Mouse (Mus musculus) testis, postnatal 14 days (tissue): ENCODE data around the gene Gpr157.
A peak's percentile ranks its signal among the peaks of the same experiment; 100 is the strongest.

Experiments used
- DNase-seq: peaks from one replicate; pipeline ENCODE4 v3.0.0; 2021; ENCODE audit warnings: low spot score

The Gpr157 gene

DNA sequence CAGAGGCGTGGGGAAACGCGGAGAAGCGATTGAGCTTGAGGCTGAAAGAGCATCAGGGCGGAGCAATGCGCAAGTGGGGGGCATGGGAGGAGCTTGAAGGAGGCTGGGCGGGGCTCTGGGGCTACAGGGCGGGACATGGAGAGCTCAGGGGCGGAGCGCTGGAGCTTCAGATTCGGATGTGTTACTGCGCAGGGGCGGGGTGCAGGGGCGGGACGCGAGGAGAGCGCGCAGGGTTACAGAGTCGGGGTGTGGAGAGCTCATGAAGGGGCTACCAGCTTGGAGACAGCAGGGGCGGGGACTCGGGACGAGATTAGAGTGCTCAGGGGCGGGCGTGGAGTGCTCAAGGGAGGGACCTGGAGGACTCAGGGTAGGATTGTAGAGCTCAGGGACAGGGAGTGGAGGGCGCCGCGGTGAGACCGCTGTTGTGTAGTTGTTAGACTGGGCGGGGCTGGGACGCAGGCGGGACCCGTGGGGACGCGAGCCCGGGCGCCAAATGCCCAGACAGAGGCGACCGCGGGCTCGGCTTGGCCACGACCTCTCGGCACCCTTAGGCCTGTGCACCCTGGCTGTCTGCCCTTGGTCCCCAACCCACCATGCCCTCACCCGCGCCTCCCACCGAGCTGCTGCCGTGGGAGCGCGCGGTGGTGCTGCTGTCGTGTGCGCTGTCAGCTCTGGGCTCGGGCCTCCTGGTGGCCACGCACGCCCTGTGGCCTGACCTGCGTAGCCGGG, at the start of gene Gpr157:
Gene Gpr157 (plus strand): TSS at position 205 of the 729 bp plus-strand sequence.
- peak; percentile 90 for DNase-seq

DNA sequence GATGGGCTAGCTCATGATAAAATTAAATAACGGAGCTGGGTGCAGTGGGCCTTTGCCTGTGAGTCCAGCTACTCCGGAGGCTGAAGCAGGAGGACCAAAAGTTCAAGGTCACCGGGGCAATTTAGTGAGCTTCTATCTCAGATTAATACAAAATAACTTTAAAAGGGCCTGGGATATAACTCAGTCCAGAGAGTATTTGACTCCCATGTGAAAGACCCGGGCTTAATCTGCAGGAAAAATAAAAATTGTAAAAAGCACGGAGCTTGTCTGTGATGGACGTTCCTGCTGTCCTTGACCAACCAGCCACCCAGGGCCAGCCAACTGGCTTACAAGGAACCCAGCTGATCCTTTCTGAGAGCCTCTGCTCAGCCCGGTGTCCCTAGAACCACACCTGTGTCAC, 48.6 kb upstream of the Gpr157 start:
- DNase-seq: peak; percentile 58

DNA sequence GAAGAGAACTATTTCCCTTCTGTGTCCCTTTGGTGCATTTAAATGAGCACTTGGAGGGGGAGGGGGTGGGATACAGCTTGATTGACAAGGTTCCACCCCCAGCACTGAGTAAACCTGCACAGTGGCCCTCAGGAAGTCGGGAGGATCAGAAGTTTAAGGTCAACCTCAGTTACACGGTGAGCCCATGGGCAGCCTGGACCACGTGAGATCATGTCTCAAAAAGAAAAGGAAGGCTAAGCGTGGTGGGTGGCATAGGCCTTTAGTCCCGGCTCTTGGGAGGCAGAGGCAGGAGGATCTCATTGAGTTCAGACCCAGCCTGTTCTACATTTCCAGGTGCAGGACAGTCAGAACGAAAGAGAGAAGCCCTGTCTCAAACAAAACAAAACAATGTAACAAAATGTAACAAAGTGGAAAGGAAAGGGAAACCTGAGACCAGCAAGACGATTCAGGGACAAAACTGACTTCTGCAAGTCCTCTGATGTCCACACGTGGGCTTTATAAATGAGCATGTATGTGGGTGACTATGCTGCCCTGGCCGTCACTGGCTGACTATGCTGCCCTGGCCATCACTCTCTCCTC, 47.1 kb upstream of the Gpr157 start:
- DNase-seq: peak; percentile 49

DNA sequence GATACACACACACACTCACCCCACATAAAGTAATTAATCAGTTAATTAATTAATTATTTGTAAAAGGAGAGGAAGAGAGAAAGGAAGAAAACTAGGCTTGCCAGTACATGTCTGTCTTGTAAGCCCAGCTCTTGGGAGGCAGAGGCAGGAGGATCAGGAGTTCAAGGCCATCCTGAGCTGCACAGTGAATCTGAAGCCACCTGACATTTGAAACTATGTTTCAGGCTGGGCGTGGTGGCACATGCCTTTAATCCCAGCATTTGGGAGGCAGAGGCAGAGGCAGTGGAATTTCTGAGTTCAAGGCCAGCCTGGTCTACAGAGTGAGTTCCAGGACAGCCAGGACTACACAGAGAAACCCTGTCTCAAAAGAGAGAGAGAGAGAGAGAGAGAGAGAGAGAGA, 46.3 kb upstream of the Gpr157 start:
- peak; percentile 70 for DNase-seq

DNA sequence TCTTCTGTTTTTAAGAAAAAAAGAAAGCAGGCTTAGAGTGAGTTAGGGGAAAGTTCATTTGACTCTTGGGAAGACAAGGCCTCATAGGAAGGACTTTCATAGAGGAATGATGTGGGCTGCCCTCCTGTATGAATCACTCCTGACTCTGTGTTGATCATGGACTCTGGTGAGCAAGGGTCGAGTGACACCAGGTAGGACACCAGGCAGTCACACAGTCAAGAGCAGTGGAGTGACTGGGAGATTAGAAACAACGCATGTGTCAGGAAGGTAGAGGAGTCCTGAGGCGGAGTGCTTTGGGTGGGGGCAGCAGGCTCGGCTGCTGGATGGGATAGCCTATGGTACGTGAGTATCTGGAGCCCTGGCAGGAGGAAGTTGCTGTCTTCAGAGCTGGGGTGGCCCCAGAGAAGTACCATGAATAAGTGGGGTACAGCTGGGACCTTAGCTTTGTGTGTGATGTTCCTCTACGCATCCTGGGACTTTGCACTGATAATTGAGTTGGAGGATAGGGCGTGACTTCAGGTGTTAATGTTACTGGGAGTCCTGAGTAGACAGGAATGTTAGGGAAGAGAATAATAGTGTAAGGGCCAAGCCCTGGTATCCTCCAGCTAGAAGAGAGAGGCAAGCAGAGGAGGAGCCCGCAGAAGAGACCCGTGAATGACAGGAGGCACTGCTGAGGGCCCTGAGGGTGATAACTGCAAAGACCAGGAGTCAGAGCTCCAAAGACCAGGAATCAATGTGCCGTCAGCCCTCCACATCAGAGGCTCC, 45.6 kb upstream of the Gpr157 start:
- DNase-seq: no peak

DNA sequence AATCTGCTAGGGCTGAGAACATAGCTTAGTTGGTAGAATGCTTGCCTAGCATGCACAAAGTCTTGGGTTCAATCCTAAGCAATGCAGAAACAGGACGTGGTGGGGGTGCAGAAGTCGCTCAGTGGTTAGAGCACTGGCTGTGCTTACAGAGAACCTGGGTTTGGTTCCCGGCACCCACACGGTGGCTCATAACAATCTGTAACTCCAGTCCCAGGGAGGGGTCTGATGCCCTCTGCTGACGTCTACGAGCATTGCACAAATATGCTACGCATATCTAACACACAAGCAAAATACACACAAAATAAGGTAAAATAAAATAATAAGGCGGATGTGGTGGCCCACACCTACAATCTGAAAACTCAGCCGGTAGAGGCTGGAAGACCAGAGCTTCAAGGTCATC, 43.6 kb upstream of the Gpr157 start:
- DNase-seq: no peak

DNA sequence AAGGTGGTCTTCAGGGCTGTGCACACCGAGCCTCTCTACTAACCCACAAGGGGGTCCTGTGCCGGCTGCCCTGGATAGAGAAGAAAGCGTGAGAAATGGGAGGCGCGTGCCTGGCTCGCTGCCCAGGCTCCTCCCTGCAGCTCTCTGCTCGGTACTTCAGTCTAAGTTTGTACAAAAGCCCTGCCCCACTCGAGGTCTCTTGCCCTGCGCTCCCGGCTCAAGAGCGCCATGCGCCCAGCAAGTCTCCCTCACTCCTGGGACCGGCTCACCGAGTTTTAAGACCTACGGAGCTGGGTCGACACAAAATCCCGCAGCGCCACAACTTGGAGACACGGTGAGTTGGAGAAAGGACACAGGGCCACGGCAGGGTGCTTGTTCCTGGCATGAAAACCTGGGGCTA, 39.1 kb upstream of the Gpr157 start:
- peak; percentile 69 for DNase-seq

DNA sequence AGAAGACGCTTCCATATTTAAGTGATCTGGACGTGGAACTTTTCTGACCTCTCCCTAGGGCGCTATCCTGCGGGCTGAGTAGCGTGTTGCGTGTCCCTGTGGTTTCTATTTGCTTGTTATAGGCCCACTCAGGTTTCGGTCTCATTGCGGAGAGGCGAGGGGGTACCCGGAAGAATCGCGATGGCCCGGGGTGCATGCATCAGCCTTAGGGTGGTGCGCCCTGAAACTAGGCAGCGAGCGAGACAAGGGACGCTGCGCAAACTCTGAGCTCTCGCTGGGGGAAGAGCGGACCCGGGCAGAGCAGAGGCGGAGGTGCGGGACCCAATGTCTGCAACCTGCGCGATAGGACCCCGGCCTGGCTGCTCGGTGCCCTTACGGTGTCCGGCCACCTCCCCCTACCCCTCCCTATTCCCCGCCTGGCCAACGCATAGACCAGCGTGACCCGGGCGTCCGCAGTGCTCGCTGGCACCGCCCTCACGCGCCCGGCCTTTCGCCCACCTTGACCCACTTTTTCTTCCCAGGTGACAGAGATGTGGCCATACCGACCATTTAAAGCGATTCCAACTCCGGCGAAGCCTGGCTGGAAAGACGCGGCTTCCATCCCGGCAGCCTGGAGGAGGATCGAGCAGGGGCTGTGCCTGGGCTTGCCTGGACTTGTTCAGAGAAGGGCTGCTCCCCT, 38.5 kb upstream of the Gpr157 start:
- no peak for DNase-seq

DNA sequence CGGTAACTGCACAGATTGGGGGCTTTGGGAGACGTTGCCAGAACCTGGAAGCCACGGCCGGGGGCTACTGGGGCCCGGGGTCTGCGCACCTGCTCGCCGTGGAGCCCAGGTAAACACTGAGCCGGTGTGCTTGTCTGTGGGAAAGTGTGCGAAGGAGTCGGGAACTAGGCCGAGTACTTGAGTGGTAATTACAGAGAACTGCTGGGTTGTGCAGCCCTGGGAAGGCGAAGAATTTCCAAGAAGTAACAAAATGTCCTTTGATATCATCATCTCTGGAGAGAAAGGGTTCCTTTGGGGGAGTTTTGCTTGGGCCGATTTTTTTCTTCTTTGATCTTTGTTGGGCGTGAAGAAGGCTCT, 38.0 kb upstream of the Gpr157 start:
- peak; percentile 66 for DNase-seq

DNA sequence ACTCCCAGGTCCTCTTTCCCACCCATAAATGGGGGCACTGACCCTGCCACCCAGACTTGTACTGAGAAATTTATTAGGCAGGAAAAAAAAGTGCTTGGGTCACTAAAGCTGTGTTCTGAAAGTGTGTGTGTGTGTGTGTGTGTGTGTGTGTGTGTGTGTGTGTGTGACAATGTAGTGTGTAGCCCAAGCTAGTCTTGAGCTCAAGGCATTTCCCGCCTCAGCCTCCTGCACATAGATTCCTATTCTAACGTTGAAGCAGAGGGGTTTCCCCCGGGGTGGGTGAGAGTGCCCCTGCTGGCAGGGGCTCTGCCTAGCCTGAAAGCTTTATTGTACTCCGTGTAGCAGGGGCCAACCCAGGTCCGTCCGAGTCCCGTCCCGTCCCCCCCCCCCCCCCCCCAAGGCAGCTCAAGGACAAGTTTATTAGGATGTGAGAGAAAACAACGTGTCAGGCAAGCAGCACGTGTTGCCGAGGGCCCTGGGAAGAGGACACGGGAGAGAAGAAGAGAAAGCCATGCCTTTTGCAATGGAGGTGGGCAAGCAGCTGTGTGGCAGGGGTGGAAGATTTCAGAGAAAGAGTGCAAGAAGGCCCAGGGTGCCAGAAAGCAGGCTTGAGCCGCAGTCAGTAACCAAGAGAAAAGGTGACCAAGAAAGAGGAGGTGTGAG, 37.5 kb upstream of the Gpr157 start:
- no peak for DNase-seq

DNA sequence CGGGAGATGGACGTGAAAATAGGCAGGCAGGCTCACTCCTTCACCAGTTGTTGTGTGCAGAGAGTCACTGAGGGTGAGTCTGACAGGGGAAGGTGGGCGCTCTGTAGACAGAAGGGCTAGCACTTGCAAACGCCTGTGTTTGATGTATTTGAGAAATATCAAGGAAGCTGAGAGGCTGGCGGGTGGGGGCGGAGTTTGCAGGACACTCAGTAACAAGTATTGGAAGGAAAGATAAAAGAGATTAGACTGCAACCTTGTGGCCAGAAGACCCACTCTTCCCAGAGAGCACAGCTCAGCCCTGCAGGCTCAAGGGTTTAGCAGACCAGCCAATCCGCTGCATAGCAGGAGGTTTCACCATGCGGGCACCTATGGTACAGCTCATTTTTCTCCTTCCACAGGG, 35.7 kb upstream of the Gpr157 start:
- peak; percentile 66 for DNase-seq

DNA sequence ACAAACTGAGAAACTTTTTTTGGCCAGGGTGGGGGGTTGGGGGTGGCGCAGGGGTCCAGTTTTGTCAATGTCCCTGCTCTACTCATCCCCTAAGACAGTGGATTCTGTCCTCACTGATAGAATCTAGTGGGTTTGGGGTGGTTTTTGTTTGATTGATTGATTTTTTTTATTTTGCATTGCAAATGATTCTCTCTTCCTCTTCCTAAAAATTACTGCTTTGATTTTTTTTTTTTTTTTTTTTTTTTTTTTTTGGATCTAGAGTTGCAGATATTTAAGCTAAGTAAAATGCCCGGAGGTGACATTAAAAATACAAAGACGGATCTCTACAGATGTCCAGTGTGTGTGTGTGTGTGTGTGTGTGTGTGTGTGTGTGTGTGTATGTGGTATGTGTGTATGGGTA, 34.8 kb upstream of the Gpr157 start:
- no peak for DNase-seq

DNA sequence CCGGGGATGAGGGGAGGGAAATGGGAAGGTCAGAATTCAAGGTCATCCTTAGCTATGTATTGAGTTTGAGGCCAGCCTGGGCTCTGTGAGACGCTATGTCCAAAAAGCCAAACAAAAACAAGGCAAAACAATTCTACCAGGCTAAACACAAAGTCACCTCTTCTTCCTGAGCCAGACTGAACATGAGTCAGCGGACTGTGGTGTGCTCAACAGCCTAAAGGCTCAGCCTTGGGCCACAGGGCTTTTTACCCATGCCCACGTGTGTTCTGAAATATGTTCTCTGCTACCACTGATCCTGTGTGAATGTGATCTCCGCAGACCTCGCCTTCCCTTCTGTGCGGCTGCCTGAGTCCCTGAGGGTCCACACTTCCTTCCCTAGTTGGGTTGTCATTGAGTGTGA, 31.0 kb upstream of the Gpr157 start:
- no peak for DNase-seq

DNA sequence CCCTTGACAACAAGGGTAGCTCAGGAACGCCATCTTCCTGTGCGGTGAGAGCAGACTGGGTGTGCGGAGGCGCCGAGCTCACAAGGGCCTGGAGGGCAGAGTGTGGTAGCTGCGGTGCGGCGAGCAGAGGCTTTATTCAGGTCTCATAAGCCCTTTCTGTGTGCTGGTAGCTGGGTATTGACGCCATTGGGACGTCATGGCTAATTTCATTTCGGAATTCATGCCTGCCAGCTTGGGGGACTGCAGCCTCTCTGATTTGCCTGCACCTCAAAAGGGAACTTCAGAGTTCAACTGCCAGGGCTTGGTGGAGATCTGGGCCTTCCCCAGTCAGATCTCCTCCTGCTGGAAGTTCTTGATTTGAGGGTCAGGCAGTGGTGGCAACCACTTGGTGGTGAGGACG, 29.4 kb upstream of the Gpr157 start:
- no peak for DNase-seq

DNA sequence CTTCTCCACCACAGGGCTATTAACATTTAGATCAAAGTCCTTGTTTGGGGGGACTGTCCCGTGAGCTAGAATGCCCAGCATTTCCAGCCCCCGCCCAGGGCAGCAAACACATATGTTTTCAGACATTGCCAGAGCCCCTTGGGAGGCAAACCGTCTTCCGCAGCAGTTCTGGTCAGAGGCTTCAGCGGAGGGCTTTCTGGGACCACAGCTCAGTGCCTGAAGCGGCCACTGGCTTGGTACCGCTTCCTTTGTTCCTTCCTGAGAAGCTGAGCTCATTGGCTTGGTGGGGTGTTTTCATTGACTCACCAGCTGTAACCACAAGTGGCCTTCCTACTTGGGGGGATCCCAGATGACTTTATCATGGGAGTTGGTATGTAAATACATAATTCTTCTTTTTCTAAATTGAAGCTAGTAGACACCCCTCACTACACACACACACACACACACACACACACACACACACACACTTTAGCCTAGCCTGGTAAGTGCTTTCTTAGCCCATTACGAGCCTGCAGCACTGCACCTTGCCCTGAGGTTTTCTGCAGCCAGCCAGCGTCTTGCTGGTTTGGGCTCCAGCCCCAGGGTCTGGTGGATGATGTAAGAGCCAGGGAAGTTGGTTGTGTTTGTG, 27.2 kb upstream of the Gpr157 start:
- DNase-seq: no peak

DNA sequence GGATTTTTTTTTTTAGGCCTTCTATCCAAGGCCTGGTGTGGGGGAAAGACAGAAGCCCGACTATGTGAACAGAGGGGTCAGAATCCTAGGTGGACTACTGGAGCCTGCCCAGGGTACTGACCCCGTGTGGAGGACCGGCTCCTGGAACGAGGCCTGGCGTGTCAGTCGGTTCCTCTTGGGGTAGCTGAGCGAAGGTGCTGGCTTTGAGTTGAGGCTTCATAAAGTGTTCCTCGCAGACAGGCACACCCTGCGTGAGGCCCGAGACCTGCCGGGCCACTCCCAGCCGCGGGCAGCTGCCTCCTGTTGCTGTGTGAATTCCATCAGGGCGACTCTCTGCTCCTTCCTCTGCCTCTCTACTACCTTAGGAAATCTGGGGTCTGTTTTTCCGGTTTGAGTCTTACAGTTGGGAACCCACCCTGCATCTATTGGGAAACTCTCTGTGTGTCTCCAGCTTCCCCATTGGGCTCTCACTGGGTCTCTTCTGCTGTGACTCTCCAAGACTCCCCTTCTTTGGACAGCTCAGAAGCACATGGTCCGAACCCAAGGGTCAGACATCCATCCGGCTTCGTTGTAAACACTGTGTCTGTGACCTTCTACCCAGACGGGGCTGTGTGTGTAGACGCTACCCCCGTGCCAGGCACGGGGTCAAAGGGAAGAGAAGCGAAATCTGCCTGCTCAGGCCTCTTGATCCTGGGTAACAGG, 26.5 kb upstream of the Gpr157 start:
- DNase-seq: no peak

DNA sequence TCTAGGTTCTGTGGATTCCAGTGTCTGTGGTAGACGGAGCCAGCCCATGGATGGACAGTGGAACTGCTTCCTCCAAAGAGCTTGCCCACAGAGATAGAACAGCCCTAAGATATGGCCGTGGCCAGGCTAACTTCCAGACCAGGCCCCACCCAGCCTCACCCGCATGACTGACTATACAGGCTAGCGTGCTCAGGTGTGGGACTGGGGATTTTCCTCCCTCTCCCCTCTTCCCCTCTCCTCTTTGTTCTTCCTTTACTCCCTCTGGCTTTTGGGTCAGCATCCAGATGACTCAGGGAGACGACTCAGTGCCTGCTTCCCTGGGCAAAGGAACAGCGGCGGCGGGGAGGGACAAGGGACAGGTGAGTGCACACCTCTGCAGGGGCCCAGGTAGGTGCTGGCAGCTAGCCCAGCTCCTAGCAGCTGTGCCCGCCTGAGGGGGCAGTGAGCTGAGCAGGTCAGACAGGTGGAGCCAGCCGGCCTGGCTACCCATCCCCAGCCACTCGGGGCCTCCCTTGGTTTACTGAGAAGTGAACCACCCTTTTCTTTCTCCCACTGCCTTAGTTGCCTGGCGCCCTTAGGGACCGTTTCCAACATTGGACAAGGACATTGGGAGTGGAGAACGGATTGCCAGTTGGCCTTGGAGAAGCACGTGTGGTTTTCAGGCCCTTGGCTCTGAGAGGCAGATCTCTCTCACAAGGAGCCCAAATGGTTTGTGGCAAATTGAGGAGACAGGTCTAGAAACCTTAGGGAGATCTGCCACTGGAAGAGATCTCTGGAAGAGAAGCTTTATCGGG, 25.5 kb upstream of the Gpr157 start:
- DNase-seq: peak; percentile 38

DNA sequence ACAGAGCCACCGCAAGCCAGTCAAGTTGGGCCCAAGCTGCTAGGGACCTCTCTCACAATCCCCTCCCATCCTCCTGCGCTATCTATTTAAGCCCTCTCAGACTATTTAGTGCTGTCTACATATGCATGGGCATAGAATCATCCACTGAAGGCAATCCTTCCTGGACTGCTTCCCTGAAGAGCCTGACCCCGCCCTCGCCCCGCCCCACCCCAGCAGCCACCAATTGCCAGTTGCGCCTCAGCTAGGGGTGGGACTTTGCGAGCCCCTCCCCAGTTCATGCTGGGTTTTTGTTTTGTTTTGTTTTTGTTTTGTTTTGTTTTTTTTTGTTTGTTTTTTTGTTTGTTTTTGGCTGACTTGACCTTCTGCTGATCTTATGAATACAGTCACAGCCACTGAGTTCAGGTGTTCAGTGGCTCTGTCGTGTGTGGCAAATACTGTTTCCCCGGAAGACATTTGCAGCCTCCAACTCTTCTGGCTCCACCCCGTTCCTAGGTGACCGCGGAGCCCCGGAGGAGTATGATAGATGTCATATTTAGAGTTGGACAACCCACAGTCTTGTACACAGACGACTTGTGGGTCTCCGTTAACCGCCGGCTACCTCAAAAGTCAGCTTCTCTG, 20.4 kb upstream of the Gpr157 start:
- DNase-seq: no peak

DNA sequence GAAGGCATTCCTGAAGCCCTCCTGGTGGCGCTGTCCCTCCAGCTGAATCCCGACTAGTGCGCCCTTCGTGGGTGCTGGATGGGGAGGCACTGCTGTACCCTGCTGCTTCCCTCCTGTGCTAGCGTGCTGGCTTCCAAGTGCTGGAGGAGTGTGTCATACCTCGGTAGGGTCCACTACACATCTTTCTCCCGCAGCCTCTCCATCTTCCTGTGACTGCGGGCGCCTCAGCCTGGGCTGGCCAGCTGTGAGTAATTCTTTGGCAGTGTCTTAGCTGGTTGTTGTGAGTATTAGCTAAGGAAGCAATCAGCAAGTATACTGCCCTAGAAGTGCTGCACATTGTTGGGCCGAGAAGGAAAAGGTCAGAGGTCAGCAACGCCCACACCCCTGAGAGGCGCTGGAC, 18.9 kb upstream of the Gpr157 start:
- DNase-seq: no peak

DNA sequence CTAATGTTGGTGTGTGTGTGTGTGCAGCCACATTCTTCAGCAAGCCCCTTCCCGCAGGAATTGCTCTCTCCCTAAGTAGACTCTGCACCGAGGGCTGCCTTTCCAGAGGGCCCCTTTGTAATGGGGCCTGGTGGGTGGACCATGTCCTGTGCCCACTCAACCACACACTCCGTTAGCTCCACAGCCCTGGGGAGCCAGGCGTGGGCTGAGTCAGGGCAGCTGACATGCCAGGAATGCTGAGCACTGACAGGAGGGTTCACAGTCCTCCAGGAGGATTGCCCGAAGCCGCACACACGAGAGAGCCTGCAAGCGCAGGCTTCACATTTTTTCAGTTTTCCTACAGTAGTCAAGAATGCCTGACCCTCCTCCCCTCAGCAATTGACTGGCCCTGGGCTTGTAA, 17.0 kb upstream of the Gpr157 start:
- DNase-seq: no peak
